Mouse (Mus musculus) heart, adult 2 months (tissue): ENCODE data around the gene Gm14137.

Experiments
- CTCF ChIP-seq: fragments of 200-600 bp; IDR thresholded peaks from 2 replicates; pipeline ENCODE4 v1.8.1; 2022; ENCODE audit warnings: antibody characterized with exemption, mild to moderate bottlenecking, moderate library complexity
- POLR2A ChIP-seq: fragments of 200-500 bp; IDR thresholded peaks from 2 replicates; pipeline ENCODE4 v1.6.1; 2011; ENCODE audit warnings: mild to moderate bottlenecking, low read depth, low read length, control low read depth; ENCODE audit not compliant: insufficient read depth

GRCm38 (mm10) chr2:119167866-119168256, 6.4 kb upstream of the Gm14137 start:
- TF ChIP-seq CTCF (no peak), POLR2A (no peak)
